Mouse (Mus musculus): Measurements from ENCODE around the gene Wwc1. TPM values are rescaled to one million over a fixed set of nuclear protein-coding genes. Genes with fewer than 3 reads are reported as not detected.

Wwc1 gene
- under 1 TPM in 1 of 26 experiments, not detected in 25; 0.25 TPM for total RNA-seq (2018; cell fraction: chromatin; rRNA removed)
- total RNA-seq (2018; cell fraction: cytosol; rRNA removed): under 1 TPM in 11 of 26 experiments, not detected in 15; 0.03 to 0.06 (median 0.05) TPM
- total RNA-seq (2018; cell fraction: nucleus; rRNA removed): not detected
- polyA plus RNA-seq (2018): 0.05 to 0.09 TPM in 2 of 3 replicates, not detected in the other

GRCm38 (mm10) chr11:35980411-35980917 is at the start of gene Wwc1:
Wwc1 (minus strand) TSS chr11:35980527.
- Histone ChIP-seq H3K79me2 (ENCODE audit: inconsistent target) (no peaks in the 10 kb centered on the region), H3K4me3 (ENCODE audit: inconsistent target) (no peak within 1 kb of the TSS), H3K36me3 (ENCODE audit: inconsistent target) (no peaks in the 10 kb centered on the region), H3K27ac (no peak within 1 kb of the TSS)
- 3% methylated on average over 36 of the region's 47 CpGs for WGBS (ENCODE audit: missing documents)

- WGBS (ENCODE audit: missing documents): 55% methylated on average over 3 of the region's 3 CpGs
- H3K79me2 ChIP-seq (ENCODE audit: inconsistent target): no peaks in the 10 kb centered on the region
- no peak overlapping the region for H3K4me3 ChIP-seq (ENCODE audit: inconsistent target)
- no peak overlapping the region for H3K27ac ChIP-seq
- H3K36me3 ChIP-seq (ENCODE audit: inconsistent target): no peaks in the 10 kb centered on the region
Measured at GRCm38 (mm10) chr11:36020009-36020408, 39.7 kb upstream of the Wwc1 start.

GRCm38 (mm10) chr11:36013179-36013578 is 32.9 kb upstream of the Wwc1 start:
- H3K27ac ChIP-seq: no peak overlapping the region
- no peak overlapping the region for H3K4me3 ChIP-seq (ENCODE audit: inconsistent target)
- 66% methylated on average over 4 of the region's 4 CpGs for WGBS (ENCODE audit: missing documents)
- H3K36me3 ChIP-seq (ENCODE audit: inconsistent target): no peaks in the 10 kb centered on the region
- no peaks in the 10 kb centered on the region for H3K79me2 ChIP-seq (ENCODE audit: inconsistent target)

GRCm38 (mm10) chr11:36009281-36010208 is 29.2 kb upstream of the Wwc1 start:
- Histone ChIP-seq H3K79me2 (ENCODE audit: inconsistent target) (no peaks in the 10 kb centered on the region), H3K36me3 (ENCODE audit: inconsistent target) (no peaks in the 10 kb centered on the region), H3K4me3 (ENCODE audit: inconsistent target) (no peak overlapping the region), H3K27ac (no peak overlapping the region)
- WGBS (ENCODE audit: missing documents): 86% methylated on average over 11 of the region's 11 CpGs

- Histone ChIP-seq H3K36me3 (ENCODE audit: inconsistent target) (no peaks in the 10 kb centered on the region), H3K27ac (no peak overlapping the region), H3K4me3 (ENCODE audit: inconsistent target) (no peak overlapping the region), H3K79me2 (ENCODE audit: inconsistent target) (no peaks in the 10 kb centered on the region)
- 67% methylated on average over 4 of the region's 4 CpGs for WGBS (ENCODE audit: missing documents)
Measured at GRCm38 (mm10) chr11:36002900-36003299, 22.6 kb upstream of the Wwc1 start.

GRCm38 (mm10) chr11:36001282-36001970 is 21.1 kb upstream of the Wwc1 start:
- H3K27ac ChIP-seq: no peak overlapping the region
- WGBS (ENCODE audit: missing documents): 7% methylated on average over 28 of the region's 28 CpGs
- no peaks in the 10 kb centered on the region for H3K36me3 ChIP-seq (ENCODE audit: inconsistent target)
- no peak overlapping the region for H3K4me3 ChIP-seq (ENCODE audit: inconsistent target)
- H3K79me2 ChIP-seq (ENCODE audit: inconsistent target): no peaks in the 10 kb centered on the region

GRCm38 (mm10) chr11:36000585-36001281 is 20.4 kb upstream of the Wwc1 start:
- H3K79me2 ChIP-seq (ENCODE audit: inconsistent target): no peaks in the 10 kb centered on the region
- H3K4me3 ChIP-seq (ENCODE audit: inconsistent target): no peak overlapping the region
- 7% methylated on average over 10 of the region's 10 CpGs for WGBS (ENCODE audit: missing documents)
- H3K27ac ChIP-seq: no peak overlapping the region
- H3K36me3 ChIP-seq (ENCODE audit: inconsistent target): no peaks in the 10 kb centered on the region

GRCm38 (mm10) chr11:36000038-36000437 is 19.7 kb upstream of the Wwc1 start:
- Histone ChIP-seq H3K27ac (no peak overlapping the region), H3K4me3 (ENCODE audit: inconsistent target) (no peak overlapping the region), H3K36me3 (ENCODE audit: inconsistent target) (no peaks in the 10 kb centered on the region), H3K79me2 (ENCODE audit: inconsistent target) (no peaks in the 10 kb centered on the region)
- WGBS (ENCODE audit: missing documents): 28% methylated on average over 4 of the region's 4 CpGs

- Histone ChIP-seq H3K4me3 (ENCODE audit: inconsistent target) (no peak overlapping the region), H3K36me3 (ENCODE audit: inconsistent target) (no peaks in the 10 kb centered on the region), H3K27ac (no peak overlapping the region), H3K79me2 (ENCODE audit: inconsistent target) (no peaks in the 10 kb centered on the region)
- WGBS (ENCODE audit: missing documents): 86% methylated on average over 12 of the region's 12 CpGs
Measured at GRCm38 (mm10) chr11:35998048-35998447, 17.7 kb upstream of the Wwc1 start.

- H3K79me2 ChIP-seq (ENCODE audit: inconsistent target): no peaks in the 10 kb centered on the region
- no peak overlapping the region for H3K27ac ChIP-seq
- no peaks in the 10 kb centered on the region for H3K36me3 ChIP-seq (ENCODE audit: inconsistent target)
- no peak overlapping the region for H3K4me3 ChIP-seq (ENCODE audit: inconsistent target)
Measured at GRCm38 (mm10) chr11:35995310-35995709, 15.0 kb upstream of the Wwc1 start.

- no peaks in the 10 kb centered on the region for H3K79me2 ChIP-seq (ENCODE audit: inconsistent target)
- no peak overlapping the region for H3K27ac ChIP-seq
- WGBS (ENCODE audit: missing documents): 76% methylated on average over 2 of the region's 2 CpGs
- H3K36me3 ChIP-seq (ENCODE audit: inconsistent target): no peaks in the 10 kb centered on the region
- no peak overlapping the region for H3K4me3 ChIP-seq (ENCODE audit: inconsistent target)
Measured at GRCm38 (mm10) chr11:35991846-35992245, 11.5 kb upstream of the Wwc1 start.

- 75% methylated on average over 4 of the region's 4 CpGs for WGBS (ENCODE audit: missing documents)
- Histone ChIP-seq H3K79me2 (ENCODE audit: inconsistent target) (no peaks in the 10 kb centered on the region), H3K4me3 (ENCODE audit: inconsistent target) (no peak overlapping the region), H3K27ac (no peak overlapping the region), H3K36me3 (ENCODE audit: inconsistent target) (no peaks in the 10 kb centered on the region)
Measured at GRCm38 (mm10) chr11:35989967-35990366, 9.6 kb upstream of the Wwc1 start.

- no peak overlapping the region for H3K4me3 ChIP-seq (ENCODE audit: inconsistent target)
- no peaks in the 10 kb centered on the region for H3K79me2 ChIP-seq (ENCODE audit: inconsistent target)
- 2% methylated on average over 19 of the region's 19 CpGs for WGBS (ENCODE audit: missing documents)
- H3K36me3 ChIP-seq (ENCODE audit: inconsistent target): no peaks in the 10 kb centered on the region
- H3K27ac ChIP-seq: no peak overlapping the region
Measured at GRCm38 (mm10) chr11:35985841-35986393, 5.6 kb upstream of the Wwc1 start.

- no peak overlapping the region for H3K4me3 ChIP-seq (ENCODE audit: inconsistent target)
- no peaks in the 10 kb centered on the region for H3K79me2 ChIP-seq (ENCODE audit: inconsistent target)
- H3K27ac ChIP-seq: no peak overlapping the region
- 73% methylated on average over 2 of the region's 3 CpGs for WGBS (ENCODE audit: missing documents)
- no peaks in the 10 kb centered on the region for H3K36me3 ChIP-seq (ENCODE audit: inconsistent target)
Measured at GRCm38 (mm10) chr11:35982734-35983133, 2.4 kb upstream of the Wwc1 start.
